Mouse (Mus musculus) embryo, embryonic 10 days (tissue): Measurements from ENCODE around the gene Ptpn14.
A peak's percentile ranks its signal among the peaks of the same experiment; 100 is the strongest.

Experiments
- DNase-seq: peaks from one replicate; pipeline ENCODE4 v3.0.0-alpha.2; 2015; ENCODE audit warnings: low spot score

Gene Ptpn14

DNA sequence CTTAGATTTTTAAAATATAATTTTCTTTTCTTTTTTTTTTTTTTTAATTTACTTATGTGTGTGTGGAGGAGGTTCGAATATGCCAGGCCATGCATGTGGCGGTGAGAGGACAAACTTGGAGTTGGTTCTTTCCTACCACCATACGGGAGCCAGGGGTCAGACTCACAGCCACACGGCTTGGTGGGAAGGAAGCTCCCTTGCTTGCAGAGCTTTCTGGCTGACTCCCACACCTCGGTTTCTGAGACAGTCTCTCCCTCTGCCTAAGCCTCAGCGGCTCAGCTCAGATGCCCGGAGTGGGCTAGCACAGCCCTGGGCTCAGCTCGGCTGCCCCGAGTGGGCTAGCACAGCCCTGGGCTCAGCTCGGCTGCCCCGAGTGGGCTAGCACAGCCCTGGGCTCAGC, 10.5 kb upstream of the Ptpn14 start:
- no peak for DNase-seq

DNA sequence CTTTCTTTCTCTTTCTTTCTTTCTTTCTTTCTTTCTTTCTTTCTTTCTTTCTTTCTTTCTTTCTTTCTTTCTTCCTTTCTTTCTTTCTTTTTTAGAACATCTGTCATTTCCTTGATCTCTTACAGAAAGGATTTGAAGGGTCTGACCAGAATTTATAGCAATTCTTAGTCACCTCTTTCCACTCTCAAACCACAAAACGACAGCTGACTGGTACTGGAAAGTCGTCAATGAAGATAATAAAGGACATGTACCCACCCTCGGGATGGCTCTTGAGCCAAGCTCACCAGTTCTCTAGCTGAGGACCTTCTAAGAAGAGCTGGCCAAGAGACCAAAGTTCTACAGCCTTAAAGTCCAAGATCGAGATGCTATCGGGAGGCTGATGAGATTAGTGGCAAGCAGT, 9.5 kb upstream of the Ptpn14 start:
- DNase-seq, result no peak

DNA sequence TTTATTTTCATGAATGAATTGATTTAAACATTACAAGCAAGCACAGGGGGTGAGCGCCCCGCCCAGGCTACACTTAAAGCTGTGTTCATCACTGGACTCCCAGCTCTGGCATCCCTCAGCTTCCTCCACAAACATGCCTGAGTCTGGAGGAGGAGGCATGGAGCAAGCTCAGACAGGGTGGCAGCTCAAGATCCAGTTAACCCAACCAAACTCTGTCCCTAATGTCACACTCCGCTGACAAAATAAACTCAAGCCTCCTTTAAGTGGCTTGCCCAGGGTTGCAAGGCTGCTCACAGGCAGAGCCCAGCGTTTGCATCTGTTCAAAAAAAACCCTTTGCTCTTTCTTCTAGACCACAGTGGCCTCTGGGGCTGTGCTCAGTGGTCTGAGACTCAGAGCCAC, 1.9 kb upstream of the Ptpn14 start:
- DNase-seq, result no peak

DNA sequence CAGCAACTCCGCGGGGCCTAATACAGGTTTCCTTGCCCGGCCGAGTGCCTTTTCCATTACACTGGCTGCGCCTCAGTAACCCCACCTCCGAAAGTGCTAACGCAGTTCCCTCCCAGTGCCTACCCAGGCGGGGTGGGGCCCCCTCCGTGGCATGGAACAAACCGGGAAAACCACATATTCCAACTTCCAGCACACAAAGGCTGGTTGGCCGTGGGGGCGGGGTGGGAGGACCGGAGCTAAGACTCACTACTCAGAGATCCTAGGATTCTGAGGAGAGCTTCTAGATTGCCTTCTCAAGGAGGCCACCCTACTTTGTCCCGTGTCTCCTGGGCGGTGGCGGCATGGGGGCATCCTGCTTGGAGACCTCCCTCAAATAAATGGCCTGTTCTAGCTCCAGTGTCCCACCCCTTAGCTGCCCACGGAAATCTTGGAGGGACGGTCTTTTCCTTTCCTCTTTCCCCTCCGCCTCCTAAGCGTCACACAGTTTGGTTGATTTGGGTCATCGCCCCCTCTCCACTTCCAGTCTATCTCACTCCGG, 653 bp upstream of the Ptpn14 start:
- peak; percentile 57 for DNase-seq

DNA sequence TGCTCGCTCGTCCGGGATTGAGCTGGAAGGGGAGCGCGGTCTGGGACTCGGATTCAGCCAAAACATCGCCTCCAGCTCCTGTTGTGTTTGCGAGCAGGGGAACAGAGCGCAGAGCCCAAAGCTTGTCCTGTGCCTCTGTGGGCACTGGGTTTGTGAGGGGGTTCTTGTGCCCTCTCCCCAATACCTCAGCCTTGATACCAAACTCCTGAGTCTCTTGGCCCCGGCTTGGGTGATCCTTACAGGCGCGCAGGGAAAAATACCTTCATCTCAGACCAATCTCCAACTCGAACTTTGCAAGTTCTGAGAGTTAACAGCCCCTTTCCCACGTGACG, 682 bp downstream of the Ptpn14 start:
- peak; percentile 53 for DNase-seq

DNA sequence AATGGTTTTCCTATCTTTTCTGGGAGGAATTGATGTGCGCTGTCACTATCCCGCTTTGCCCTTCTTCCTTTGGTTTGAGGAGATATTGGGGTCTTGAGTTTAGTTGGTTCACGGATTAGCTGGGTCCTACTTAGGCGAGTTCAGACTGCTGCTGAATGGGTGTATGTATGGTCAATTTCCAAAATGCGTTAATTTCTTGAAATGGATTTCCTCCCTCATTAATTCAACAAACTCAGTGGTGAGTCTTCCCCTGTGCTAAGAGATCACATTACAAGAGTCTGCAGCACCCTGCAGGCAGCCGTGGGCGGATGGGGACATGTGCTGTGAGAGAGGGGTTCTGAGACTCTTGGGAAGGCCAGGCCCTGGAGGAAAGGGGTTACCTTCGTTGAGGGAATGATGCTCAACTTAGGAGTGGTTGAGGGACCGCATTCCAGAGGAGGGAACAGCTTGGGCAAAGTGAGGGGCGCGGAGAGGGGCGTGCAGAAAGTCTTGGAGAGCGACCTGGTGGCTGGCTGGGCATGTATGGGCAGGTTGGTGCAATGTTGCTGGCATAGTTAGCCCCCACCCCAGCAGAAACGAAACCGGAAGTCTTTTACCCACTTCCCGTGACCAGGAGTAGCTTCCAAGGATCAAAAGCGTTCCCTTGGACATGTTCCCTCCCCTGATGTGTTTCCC, 1.2 kb downstream of the Ptpn14 start:
- DNase-seq, result peak; percentile 44

DNA sequence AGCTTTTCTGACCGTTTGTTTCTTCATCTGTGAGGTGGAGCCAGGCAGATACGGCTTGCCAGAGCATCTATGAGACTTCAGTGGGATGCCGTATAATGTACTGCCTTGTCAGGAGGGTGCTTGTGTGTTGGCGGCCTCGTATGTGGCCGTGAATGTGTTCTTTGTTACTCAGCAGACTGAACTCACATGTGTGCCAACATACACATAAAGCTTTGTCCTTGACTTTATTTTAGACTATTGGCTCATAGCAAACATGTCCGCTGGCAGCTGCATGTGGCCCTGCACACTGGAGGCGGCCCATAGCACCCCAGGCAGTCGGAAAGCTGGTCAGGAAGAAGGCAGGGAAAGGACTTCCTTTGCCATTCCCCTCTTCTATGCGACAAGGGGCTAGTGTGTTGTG, 3.6 kb downstream of the Ptpn14 start:
- no peak for DNase-seq

DNA sequence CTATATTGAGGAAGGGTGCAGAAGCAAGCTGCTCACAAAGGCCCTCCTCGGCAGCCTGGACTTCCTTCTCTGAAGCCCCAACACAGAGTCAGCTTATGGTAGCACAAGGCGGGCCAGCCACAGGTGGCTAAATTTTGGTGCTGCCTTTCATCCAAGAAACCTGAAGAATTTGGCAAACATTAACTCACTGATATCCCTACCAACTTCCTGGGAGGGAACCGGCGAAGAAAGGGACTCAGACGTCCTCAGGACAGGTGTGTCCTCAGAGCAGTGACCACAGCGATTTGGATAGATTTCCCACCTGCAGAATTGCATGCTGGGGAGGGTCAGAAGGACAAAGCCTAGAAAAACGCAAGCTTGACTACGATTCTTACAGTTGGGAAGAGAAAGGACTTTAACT, 4.1 kb downstream of the Ptpn14 start:
- no peak for DNase-seq

DNA sequence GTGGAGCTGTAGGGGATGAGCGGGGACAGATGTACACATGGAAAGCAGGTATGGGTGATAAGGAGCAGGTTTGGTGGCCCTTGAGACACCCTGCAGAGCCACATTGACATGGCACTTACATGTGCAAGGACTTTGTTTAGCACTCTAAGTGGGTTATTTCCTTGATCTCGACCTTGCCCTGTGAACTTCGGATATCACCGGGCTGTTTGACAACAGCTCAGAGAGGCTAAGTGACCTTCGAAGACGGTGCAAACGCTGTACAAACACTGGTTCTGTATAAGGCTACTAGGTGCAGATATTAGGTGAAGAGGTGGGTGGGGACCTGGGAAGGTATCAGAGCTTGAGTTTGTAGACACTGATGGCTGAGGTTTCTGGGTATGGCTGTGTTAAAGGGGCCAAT, 12.0 kb downstream of the Ptpn14 start:
- no peak for DNase-seq

DNA sequence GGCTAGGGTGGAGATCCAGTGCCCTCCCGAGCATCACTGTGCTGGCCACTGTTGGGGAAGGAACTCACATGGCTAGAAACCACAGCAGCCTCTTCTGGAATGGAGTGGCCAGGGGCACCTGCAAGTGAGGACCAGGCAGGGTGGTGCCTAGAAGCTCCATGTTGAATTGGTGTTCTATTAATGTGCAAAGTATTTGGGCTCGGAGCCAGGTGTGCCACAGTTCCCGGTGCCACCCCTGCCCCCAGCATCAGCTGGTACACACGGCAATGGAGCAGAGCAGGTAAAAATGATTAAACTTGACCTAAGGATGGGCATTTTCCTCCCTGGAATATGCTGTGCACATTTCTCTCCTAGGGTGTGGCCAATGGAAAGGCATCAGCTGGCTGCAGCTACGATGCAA, 14.0 kb downstream of the Ptpn14 start:
- DNase-seq, result no peak

DNA sequence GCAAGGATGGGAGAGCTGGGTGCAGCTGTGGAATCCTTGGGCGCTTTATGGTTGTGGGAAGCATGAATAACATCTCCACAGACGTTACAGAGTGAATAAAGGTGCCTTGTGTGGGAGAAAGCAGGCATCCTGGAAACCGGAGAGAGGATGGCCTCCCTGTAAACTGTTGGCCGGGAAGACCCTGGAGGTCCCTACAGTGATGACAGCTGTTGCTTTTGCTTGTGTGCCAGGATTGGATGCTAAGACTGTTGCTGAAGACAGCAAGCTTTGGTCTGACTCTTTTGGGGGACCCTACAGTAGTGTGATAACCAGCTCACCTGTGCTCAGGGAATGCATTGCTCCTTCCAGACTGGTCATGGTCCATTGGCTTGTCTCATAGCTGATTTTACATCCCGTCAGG, 15.1 kb downstream of the Ptpn14 start:
- DNase-seq, result no peak

DNA sequence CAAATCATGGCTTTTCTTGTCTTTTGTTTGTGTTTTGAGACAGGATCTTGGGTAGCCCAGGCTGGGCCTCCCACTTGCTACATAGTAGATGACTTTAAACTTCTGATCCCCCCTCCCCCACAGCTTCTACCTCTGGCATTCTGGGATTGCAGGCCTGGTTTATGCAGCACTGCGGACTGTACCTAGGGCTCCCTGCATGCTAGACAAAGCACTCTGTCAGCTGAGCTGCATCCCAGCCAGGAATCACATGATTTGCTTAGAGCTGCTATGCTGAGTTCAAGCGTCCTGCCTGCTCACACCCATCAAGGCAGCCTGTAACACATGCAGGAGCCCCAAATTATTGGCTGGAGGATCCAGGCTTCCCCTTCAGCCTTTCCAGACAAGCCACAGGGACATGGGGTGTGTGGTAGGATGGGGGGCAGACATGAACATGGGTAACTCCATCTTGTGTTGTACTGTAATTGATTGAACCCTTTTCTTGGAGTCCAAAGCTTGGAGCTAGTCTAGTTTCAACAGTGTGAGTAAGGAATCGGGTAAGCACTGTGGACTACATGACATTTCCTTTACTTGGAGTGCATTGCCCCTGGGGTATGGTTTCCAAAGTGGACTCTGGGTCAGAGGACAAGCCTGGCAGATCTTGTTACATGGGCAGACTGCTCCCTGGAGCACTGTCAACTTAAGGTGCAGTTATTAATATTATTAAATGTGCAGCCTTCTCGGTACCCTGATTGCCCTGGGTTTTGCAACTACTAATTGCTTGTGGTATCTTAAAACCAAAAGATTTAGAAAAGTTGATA, 17.0 kb downstream of the Ptpn14 start:
- no peak for DNase-seq

DNA sequence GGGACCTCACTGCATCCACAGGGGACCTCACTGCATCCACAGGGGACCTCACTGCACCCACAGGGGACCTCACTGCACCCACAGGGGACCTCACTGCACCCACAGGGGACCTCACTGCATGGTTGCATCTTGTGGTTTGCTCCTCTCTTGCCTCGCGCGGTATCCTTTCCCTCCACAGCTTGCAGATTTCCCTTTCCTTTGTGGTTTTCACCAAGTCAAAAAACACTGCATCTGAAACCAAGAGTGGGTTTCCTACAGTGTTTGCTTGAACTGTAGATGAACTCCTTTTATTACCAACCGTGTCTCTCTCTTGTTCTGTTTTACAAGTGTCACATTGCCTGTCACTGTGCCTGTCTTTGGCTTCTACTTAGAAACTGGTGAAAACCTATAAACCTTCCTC, 18.5 kb downstream of the Ptpn14 start:
- no peak for DNase-seq

DNA sequence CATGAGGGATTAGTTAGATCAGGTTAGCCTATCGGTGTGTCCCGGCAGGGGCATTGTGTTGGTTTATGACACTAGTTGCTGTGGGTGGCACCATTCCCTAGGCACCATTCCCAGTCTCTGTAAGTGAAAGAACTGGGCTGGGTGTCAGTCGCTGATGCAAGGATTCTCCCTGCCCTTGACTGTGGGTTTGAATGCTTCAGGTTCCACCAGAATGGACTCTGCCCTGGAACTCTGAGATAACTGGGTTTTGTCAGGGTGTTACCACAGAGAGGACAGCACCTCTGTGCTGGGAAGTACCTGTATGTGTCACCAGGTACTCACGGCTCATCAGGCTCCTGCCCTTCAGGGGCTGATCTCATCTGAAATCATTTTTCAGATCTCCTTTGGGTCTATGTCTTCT, 21.7 kb downstream of the Ptpn14 start:
- DNase-seq, result no peak

DNA sequence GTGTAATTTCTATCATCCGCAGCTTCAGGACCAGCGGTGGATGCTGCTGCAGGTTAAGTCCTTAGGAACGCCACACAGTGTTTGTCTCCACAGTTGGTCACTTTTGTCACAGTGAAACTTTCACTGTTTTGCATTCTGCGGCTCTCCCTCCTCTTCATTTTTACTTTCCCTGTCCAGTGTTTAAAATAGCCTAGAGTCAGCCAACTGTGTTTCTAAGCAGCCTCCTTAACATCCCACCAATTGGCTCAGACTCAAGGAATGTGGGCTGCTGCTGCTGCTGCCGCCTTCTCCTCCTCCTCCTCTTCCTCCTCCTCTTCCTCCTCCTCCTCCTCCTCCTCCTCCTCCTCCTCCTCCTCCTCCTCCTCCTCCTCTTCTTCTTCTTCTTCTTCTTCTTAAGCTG, 22.2 kb downstream of the Ptpn14 start:
- DNase-seq, result no peak

DNA sequence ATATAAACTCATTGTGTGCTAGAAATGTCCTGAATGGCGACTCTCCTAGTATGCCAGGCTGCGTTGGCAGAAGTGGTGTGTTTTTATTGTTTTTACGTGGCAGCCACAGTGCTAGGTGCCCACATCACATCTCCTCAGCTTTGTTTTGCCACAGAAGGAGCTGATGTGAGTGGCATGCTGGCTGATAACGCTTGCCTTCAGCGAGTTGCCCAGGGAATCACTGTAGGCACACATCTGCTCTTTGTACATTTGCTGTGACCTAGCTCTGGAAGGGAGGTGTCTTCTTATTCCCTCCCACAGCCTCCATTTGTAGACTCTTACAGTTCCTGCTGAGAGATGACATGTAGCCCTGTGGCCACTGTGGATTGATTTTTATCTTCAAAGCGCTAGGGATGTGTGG, 24.2 kb downstream of the Ptpn14 start:
- DNase-seq, result no peak

DNA sequence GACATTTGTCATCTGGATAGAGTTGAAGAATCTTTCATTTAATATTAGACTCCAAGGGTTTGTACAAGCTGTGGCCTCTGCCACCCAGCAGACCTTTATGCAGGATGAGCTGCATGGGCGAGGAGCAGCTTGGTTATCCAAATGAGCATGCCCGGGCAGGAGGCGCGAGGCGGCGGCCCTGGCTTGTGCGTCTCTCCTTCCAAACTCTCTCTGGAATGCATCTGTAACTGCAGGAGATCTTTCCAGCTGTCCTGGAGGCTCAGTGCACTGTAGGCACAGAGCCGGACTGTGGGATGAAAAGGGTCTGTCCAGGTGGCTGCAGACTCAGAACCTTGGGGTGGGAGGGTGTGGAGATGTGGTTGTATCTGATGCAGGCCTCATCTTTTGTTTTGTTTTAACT, 27.0 kb downstream of the Ptpn14 start:
- peak; percentile 42 for DNase-seq

DNA sequence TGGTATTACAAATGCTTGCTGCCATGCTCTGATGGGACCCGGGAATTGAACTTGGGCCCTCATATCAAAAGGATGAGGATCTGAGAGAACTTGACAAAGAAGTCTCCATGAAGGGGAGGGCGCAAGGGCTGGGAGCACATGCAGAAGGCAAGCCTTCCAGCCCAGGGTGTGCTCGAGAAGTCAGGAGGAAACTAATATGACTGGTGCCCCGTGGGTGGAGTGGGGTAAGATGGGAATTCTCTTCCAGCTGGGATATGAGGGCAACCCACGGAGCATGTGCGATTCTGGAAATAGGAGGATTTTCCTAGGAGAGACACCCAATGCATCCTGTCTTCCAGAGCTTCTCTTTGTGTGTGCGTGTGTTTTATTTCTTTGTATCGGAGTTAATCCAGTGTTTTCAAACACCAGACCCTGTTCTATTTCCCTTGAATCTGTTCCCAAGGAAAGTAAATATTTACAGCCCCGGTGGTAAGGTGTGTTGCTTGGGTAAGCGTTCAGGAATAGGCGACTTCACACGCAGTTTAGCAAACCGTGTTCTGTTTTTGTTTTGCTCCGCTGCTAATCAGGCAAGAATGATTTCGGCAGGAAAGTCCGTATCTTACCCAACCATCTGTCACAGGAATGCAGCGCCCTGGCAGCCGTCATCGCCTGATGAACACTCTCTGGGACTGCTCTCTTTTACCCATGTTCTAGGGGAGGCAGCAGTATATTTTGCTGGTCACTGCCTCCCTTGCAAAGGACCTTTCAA, 28.4 kb downstream of the Ptpn14 start:
- peak; percentile 73 for DNase-seq

DNA sequence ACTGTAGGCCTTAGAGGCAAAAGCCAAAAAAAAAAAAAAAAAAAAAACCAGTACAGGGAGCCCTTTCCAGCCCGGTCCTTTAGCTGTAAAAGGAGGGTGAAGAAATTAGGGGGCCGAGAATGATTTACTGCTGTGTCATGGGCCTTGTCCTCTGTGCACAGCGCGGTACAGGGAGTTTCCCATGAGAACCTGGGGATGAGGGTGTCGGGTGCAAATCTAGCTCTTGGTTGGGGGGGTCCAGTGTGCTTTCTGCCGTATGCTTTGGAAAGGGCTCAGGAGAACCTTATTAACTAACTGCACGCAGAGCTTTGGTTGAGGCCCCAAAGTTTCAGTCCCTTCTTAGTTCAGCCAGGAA, 29.0 kb downstream of the Ptpn14 start:
- DNase-seq, result no peak

DNA sequence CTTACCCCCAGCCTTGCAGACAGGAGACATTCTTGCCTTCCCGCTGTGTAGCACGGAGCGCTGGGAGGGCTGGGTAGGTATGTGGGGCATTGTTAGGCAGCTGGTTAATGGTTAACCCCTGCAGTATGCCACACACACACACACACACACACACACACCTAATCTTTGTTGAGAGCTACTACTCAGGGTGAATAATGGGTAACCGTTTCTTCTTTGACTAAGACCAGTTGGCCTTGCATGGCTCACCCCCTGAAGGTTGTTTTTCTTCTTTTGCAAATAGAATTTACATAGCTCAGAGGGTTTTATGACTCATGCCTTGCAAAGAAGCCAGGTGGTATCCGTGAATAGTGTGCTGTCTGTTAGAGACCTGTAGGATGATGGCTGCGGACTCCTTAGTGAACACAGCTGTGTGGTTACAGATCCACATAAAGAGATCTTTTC, 33.5 kb downstream of the Ptpn14 start:
- DNase-seq, result no peak

DNA sequence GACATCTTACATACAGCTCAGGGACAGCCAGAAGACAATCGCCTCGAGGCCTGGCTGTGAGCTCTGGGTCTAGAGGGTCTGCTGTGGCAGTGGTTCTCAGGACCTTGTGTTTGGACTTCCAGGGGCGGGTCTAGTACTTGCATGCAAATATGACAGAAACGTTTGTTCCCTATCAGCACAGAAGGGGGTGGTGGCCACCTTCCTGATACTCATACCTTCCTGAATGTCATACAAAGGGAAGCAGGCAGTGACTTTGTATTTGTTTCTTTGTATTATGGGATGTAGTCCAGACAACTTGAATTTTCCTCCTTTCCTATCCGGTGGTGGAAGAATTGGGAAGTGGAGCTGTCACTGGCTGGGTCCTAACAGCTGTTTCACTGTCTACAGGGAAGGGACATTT, 36.2 kb downstream of the Ptpn14 start:
- no peak for DNase-seq

DNA sequence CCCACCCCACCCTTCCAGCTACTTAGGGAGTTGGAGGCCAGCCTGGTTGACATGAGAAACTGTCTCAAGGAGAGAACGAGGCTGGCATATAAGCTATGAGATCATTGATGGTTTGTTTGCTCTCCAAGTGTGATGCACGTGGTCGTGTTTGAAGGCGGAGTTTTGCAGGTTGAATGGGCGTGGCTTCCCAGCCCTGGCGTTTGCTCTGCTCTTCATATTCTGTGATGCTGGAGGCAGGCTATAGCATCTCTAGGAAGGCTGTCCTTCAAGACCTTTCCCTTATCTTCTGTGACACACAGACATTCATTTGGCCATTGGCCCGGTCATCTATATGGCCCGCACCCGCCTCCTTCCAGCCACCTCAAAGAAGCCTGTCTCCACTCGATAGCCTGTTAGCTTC, 39.1 kb downstream of the Ptpn14 start:
- no peak for DNase-seq

DNA sequence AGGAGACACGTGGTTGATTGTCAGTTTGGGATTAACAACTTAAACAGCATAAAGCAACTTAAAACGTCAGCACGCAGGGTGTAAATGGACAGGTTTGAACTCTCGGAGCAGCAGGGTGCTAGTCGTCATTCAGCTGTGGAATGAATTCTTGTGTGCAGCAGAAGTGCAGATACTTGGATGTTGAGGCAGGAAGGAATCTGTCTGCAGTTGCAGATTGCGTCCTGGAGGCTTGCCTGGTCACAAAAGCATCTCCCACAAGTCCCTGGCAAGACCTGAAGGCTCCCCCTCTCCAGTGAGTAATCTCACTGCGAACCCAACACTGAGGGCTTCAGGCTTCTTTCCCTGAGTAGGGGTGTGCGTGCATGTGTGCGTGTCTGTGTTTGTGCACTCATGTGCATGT, 39.8 kb downstream of the Ptpn14 start:
- no peak for DNase-seq
